Mouse (Mus musculus): ENCODE measurements at regions not wholly inside any gene's neighbourhood (a gene's known extent, or its start where the extent isn't known, plus 50 kb on each side); places are given as distances from the start of the nearest gene placed in this dataset.

DNA sequence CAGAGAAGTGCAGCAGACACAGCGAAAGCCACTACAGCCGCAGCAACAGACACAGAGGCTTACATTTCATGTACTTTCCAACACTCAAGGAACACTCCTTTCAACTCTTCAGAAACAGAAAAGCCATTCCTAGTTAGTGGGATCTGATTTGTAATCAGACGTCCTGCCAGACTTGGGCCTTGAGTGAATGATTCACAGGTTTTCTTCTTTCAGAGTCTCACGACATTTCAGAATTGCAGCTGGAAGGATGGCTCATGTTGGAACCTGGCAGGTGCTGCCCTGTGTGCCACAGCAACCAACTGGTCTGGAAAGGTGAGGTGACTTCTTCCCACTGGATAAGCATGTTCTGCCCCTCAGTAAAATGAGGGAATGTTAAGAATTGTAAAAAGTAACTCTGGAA is 149.8 kb upstream of the Zfp706 start:
- TF ChIP-seq CTCF (IDR thresholded peaks at IDR 0.05; ENCODE audit: insufficient read depth, low read depth, low read length) (no peak), POLR2A (IDR thresholded peaks at IDR 0.05; ENCODE audit: insufficient read depth, low read depth, low read length) (no peak)

Data from olfactory bulb, adult 2 months (tissue).